Mouse (Mus musculus): ENCODE measurements around the gene Gpr34.

The Gpr34 gene

GRCm38 (mm10) chrX:13673001-13673400, 41.1 kb downstream of the Gpr34 start:
- no peak for DNase-seq

- no peak for DNase-seq
Observed at GRCm38 (mm10) chrX:13681748-13682147, 49.9 kb downstream of the Gpr34 start.

GRCm38 (mm10) chrX:13686589-13686988, 54.7 kb downstream of the Gpr34 start:
- DNase-seq = no peak

GRCm38 (mm10) chrX:13688356-13688755, 56.5 kb downstream of the Gpr34 start:
- DNase-seq = no peak
